Mouse (Mus musculus) kidney, adult 2 months (tissue): ENCODE data around the gene Ago1.

ENCODE experiments used
- CTCF ChIP-seq: fragments of 200-500 bp; conservative IDR thresholded peaks from 2 replicates; pipeline ENCODE4 v1.5.1; 2011; ENCODE audit warnings: low read depth, mild to moderate bottlenecking, control low read depth, low read length, moderate library complexity, mixed read lengths; ENCODE audit not compliant: insufficient read depth, insufficient read length
- POLR2A ChIP-seq: fragments of 200-500 bp; IDR thresholded peaks from one replicate; pipeline ENCODE4 v1.6.1; 2011; ENCODE audit warnings: low read depth, low read length, control low read depth

- TF ChIP-seq CTCF: no peak
- TF ChIP-seq POLR2A: no peak
Observed at GRCm38 (mm10) chr4:126467721-126468284, 580 bp downstream of the Ago1 start.
